Mouse (Mus musculus): ENCODE measurements at regions not wholly inside any gene's neighbourhood (a gene's known extent, or its start where the extent isn't known, plus 50 kb on each side); places are given as distances from the start of the nearest gene placed in this dataset.

DNA sequence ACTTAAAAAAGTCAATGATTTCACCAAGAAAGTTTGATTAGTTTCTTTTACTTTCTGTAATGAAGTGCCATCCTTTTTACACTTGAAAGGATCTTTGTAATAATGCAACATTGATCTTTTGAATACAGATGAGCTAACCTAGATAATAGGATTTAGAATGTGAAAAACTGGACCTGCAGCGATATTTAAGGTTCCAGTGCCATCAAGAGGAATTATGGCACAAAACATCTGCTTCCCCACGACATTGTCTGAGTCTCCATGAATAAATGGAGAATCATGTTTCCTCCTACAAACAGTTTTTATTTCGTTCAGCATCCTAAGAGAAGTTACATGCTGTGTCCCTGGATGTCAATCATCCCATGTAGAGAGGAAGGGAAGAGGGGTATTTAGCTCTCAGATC lies 98.7 kb downstream of the Mat2b start:
- Histone ChIP-seq H3K36me3 (replicated peaks) (no peaks in the 10 kb centered on the region), H3K9me3 (replicated peaks) (no peaks in the 10 kb centered on the region), H3K27me3 (ENCODE audit: insufficient read depth, low read length) (no peaks in the 10 kb centered on the region), H3K4me1 (ENCODE audit: insufficient read depth, low read depth, low read length) (no peaks in the 10 kb centered on the region), H3K4me3 (ENCODE audit: low read depth, low read length) (no peak overlapping the region)
- DNase-seq (ENCODE audit: low spot score) (no peak), ATAC-seq (ENCODE audit: extremely low read depth, insufficient number of reproducible peaks, low FRiP score, poor library complexity, severe bottlenecking) (no peak)
- TF ChIP-seq POLR2AphosphoS5 (IDR thresholded peaks at IDR 0.05; ENCODE audit: insufficient replicate concordance, low read depth, low read length): no peak
- no peak for TF ChIP-seq TAL1 (conservative IDR thresholded peaks at IDR 0.05; ENCODE audit: low read depth, low read length)
- no peak for TF ChIP-seq GATA1 (IDR thresholded peaks at IDR 0.05; ENCODE audit: borderline replicate concordance, low read length)
- no peak for TF ChIP-seq CTCF (IDR thresholded peaks at IDR 0.05; ENCODE audit: low read depth, low read length)
- no peak for TF ChIP-seq GATA2 (IDR thresholded peaks at IDR 0.05; ENCODE audit: borderline replicate concordance, low read depth, low read length)

DNA sequence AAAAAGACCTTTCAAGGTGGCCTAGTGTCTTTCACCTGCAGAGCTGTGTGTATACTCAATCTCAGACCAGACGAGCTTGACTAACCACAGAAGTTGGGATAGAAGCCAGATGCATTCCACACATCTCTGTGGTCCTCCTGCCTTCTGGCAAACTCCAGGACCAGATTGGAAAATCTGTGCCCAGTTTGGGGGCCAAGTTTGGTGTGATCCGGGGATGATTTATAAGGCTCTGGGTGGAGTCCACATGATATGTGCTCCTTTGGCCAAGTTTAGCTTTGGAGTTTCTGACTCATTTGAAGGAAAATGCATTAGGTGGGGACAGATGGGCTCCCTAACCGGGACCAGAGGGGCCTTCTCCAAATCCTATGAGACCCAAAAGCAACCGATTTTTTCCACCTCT lies 102.9 kb downstream of the Mat2b start:
- Histone ChIP-seq H3K4me1 (ENCODE audit: insufficient read depth, low read depth, low read length) (no peaks in the 10 kb centered on the region), H3K36me3 (replicated peaks) (no peaks in the 10 kb centered on the region), H3K9me3 (replicated peaks) (no peaks in the 10 kb centered on the region), H3K27me3 (ENCODE audit: insufficient read depth, low read length) (no peaks in the 10 kb centered on the region), H3K4me3 (ENCODE audit: low read depth, low read length) (no peak overlapping the region)
- ATAC-seq (ENCODE audit: extremely low read depth, insufficient number of reproducible peaks, low FRiP score, poor library complexity, severe bottlenecking) (no peak), DNase-seq (ENCODE audit: low spot score) (no peak)
- TF ChIP-seq CTCF (IDR thresholded peaks at IDR 0.05; ENCODE audit: low read depth, low read length) (no peak), TAL1 (conservative IDR thresholded peaks at IDR 0.05; ENCODE audit: low read depth, low read length) (no peak), POLR2AphosphoS5 (IDR thresholded peaks at IDR 0.05; ENCODE audit: insufficient replicate concordance, low read depth, low read length) (no peak), GATA1 (IDR thresholded peaks at IDR 0.05; ENCODE audit: borderline replicate concordance, low read length) (no peak), GATA2 (IDR thresholded peaks at IDR 0.05; ENCODE audit: borderline replicate concordance, low read depth, low read length) (no peak)

DNA sequence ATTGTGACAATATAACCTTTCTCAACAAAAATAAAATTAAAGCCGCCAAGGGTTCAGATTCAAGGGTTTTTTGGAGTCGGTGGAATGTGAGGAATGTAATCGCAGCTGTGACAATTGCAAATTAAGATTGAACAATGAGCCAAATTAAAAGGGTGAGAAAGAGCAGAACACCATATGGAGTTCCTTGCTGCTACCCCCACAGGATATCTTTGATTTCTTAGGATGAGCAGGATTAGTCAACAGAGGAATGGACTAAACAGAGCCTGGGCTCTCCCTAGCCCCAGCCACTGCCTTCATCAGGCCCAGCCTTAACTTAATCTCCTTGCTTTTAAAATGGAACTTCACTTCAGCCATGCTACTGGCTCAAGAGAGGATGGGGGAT lies 121.3 kb downstream of the Mat2b start:
- no peak for DNase-seq (ENCODE audit: low spot score)
- TF ChIP-seq GATA2 (IDR thresholded peaks at IDR 0.05; ENCODE audit: borderline replicate concordance, low read depth, low read length) (no peak), GATA1 (IDR thresholded peaks at IDR 0.05; ENCODE audit: borderline replicate concordance, low read length) (no peak), TAL1 (conservative IDR thresholded peaks at IDR 0.05; ENCODE audit: low read depth, low read length) (no peak), CTCF (IDR thresholded peaks at IDR 0.05; ENCODE audit: low read depth, low read length) (no peak), POLR2AphosphoS5 (IDR thresholded peaks at IDR 0.05; ENCODE audit: insufficient replicate concordance, low read depth, low read length) (no peak)
- H3K4me1 ChIP-seq (ENCODE audit: insufficient read depth, low read depth, low read length): no peaks in the 10 kb centered on the region
- no peaks in the 10 kb centered on the region for H3K36me3 ChIP-seq (replicated peaks)
- no peak for ATAC-seq (ENCODE audit: extremely low read depth, insufficient number of reproducible peaks, low FRiP score, poor library complexity, severe bottlenecking)
- H3K27me3 ChIP-seq (ENCODE audit: insufficient read depth, low read length): 0 out of 2 replicates have a peak, but pooled peaks cover 2% of the 10 kb centered on the region
- H3K4me3 ChIP-seq (ENCODE audit: low read depth, low read length): no peak overlapping the region
- 0 out of 2 replicates have a peak, but pooled peaks cover 2% of the 10 kb centered on the region for H3K9me3 ChIP-seq (replicated peaks)

DNA sequence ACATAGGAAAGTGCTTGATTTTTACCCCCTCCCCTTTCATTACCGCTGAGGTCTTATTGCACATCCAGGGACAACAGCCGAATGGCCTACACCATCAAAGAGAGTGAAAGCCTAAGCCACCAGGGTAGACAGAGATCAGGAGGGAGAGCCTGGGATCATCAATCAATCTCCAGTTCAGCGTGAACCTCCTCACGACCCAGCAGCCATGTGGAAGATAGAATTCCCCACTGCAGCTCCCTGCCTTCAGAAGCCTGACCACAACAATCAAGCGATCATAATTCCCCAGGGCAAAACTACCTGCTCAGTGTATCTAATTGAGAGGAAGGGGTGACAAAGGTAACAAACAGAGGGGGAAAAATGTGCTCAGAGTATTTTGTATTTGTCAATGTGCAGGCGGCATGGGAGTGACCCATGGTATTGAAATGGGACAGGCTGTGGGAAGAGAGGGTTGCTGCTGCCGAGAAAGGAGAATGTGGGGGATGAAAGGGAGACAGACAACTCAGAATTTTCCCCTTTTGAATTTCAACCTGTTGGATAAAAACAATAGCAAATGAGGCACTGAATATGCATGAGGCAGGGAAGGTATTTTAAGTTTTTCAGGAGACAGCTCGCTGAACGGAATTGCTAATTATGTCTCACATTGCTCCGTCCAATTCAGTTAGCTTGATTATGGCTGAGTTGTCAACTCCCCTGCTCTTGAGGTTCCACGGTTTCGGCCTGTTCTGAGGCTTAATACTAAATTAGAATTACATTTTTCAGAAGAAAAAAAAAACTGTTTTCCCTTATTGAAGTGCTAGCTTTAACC lies 121.8 kb downstream of the Mat2b start:
- Histone ChIP-seq H3K4me3 (ENCODE audit: low read depth, low read length) (no peak overlapping the region), H3K27me3 (ENCODE audit: insufficient read depth, low read length) (0 out of 2 replicates have a peak, but pooled peaks cover 2% of the 10 kb centered on the region), H3K9me3 (replicated peaks) (0 out of 2 replicates have a peak, but pooled peaks cover 2% of the 10 kb centered on the region), H3K4me1 (ENCODE audit: insufficient read depth, low read depth, low read length) (no peaks in the 10 kb centered on the region), H3K36me3 (replicated peaks) (no peaks in the 10 kb centered on the region)
- TF ChIP-seq GATA1 (IDR thresholded peaks at IDR 0.05; ENCODE audit: borderline replicate concordance, low read length): no peak
- no peak for TF ChIP-seq POLR2AphosphoS5 (IDR thresholded peaks at IDR 0.05; ENCODE audit: insufficient replicate concordance, low read depth, low read length)
- no peak for TF ChIP-seq TAL1 (conservative IDR thresholded peaks at IDR 0.05; ENCODE audit: low read depth, low read length)
- TF ChIP-seq GATA2 (IDR thresholded peaks at IDR 0.05; ENCODE audit: borderline replicate concordance, low read depth, low read length): no peak
- TF ChIP-seq CTCF (IDR thresholded peaks at IDR 0.05; ENCODE audit: low read depth, low read length): no peak
- DNase-seq (ENCODE audit: low spot score): no peak
- ATAC-seq (ENCODE audit: extremely low read depth, insufficient number of reproducible peaks, low FRiP score, poor library complexity, severe bottlenecking): no peak

DNA sequence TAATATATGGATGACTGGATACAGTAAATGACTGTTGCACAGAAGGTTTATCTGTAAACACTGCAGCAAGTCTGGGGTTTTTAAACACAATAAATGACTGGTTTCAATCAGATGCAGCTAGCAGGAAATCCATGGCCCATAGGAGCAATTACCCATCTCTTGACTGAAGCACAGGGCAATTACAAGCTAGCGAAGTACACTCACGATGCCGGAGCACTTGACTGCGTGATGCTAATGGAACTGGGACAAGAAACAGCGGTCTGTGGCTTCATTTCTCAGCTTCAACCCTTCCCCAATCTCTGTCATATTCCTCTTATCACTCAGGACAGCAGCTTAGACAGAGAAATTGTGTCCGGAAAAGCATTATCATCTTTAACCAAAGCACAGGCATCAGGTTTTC lies 132.1 kb downstream of the Mat2b start:
- Histone ChIP-seq H3K4me3 (ENCODE audit: low read depth, low read length) (no peak overlapping the region), H3K9me3 (replicated peaks) (no peaks in the 10 kb centered on the region), H3K36me3 (replicated peaks) (no peaks in the 10 kb centered on the region), H3K4me1 (ENCODE audit: insufficient read depth, low read depth, low read length) (no peaks in the 10 kb centered on the region), H3K27me3 (ENCODE audit: insufficient read depth, low read length) (no peaks in the 10 kb centered on the region)
- DNase-seq (ENCODE audit: low spot score): no peak
- TF ChIP-seq GATA1 (IDR thresholded peaks at IDR 0.05; ENCODE audit: borderline replicate concordance, low read length) (no peak), GATA2 (IDR thresholded peaks at IDR 0.05; ENCODE audit: borderline replicate concordance, low read depth, low read length) (no peak), CTCF (IDR thresholded peaks at IDR 0.05; ENCODE audit: low read depth, low read length) (no peak), POLR2AphosphoS5 (IDR thresholded peaks at IDR 0.05; ENCODE audit: insufficient replicate concordance, low read depth, low read length) (no peak), TAL1 (conservative IDR thresholded peaks at IDR 0.05; ENCODE audit: low read depth, low read length) (no peak)
- ATAC-seq (ENCODE audit: extremely low read depth, insufficient number of reproducible peaks, low FRiP score, poor library complexity, severe bottlenecking): no peak

DNA sequence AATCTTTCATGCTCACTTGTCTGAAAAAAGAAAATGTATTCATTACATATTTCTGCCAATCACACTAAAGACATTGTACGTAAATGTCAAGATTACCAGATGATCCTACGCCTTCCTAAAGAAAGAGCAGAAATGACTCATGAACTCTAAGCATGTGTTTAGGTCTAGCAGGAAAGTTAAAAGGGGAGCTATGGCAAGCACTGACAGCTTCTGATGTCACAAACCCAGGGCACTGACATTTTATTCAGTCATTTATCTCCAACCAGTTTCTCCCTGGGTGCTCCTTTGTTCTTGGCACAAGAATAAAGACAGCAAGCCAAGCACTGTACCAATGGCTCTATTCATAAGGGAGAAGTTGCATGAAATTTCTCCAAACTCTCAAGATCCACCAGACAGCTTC lies 133.0 kb downstream of the Mat2b start:
- Histone ChIP-seq H3K9me3 (replicated peaks) (no peaks in the 10 kb centered on the region), H3K36me3 (replicated peaks) (no peaks in the 10 kb centered on the region), H3K4me3 (ENCODE audit: low read depth, low read length) (no peak overlapping the region), H3K27me3 (ENCODE audit: insufficient read depth, low read length) (no peaks in the 10 kb centered on the region), H3K4me1 (ENCODE audit: insufficient read depth, low read depth, low read length) (no peaks in the 10 kb centered on the region)
- TF ChIP-seq POLR2AphosphoS5 (IDR thresholded peaks at IDR 0.05; ENCODE audit: insufficient replicate concordance, low read depth, low read length) (no peak), CTCF (IDR thresholded peaks at IDR 0.05; ENCODE audit: low read depth, low read length) (no peak)
- DNase-seq (ENCODE audit: low spot score) (no peak), ATAC-seq (ENCODE audit: extremely low read depth, insufficient number of reproducible peaks, low FRiP score, poor library complexity, severe bottlenecking) (no peak)
